Mouse (Mus musculus) kidney, embryonic 15.5 days (tissue): Measurements from ENCODE around the gene Sapcd1. TPM values are rescaled to one million over a fixed set of nuclear protein-coding genes. Genes with fewer than 3 reads are reported as not detected.

Experiments
- ATAC-seq: fragments of 200-750 bp; cut with Nextera tagmentation; replicated peaks from 2 replicates; pipeline ENCODE4 v1.8.0; 2017; ENCODE audit warnings: moderate TSS enrichment; ENCODE audit not compliant: low FRiP score
- H3K27ac ChIP-seq: fragments of 300-500 bp; sonication (generic); 2 replicates; pipeline ENCODE4 v1.5.1; 2015; ENCODE audit warnings: mild to moderate bottlenecking, inconsistent platforms
- H3K27me3 ChIP-seq: fragments of 300-500 bp; sonication (generic); 2 replicates; pipeline ENCODE4 v1.6.1; 2015; ENCODE audit warnings: inconsistent platforms
- H3K36me3 ChIP-seq: fragments of 300-500 bp; sonication (generic); 2 replicates; pipeline ENCODE4 v1.6.1; 2015; ENCODE audit warnings: inconsistent platforms
- H3K4me1 ChIP-seq: fragments of 300-500 bp; sonication (generic); 2 replicates; pipeline ENCODE4 v1.6.1; 2015; ENCODE audit warnings: inconsistent platforms
- H3K4me2 ChIP-seq: fragments of 300-500 bp; sonication (generic); 2 replicates; pipeline ENCODE4 v1.6.1; 2015; ENCODE audit warnings: moderate library complexity, mild to moderate bottlenecking, inconsistent platforms
- H3K4me3 ChIP-seq: fragments of 300-500 bp; sonication (generic); replicated peaks from 2 replicates; pipeline ENCODE4 v1.5.1; 2015; ENCODE audit warnings: mild to moderate bottlenecking, inconsistent platforms
- H3K9ac ChIP-seq: fragments of 300-500 bp; sonication (generic); 2 replicates; pipeline ENCODE4 v1.6.1; 2015; ENCODE audit warnings: mild to moderate bottlenecking, inconsistent platforms
- H3K9me3 ChIP-seq: fragments of 300-500 bp; sonication (generic); replicated peaks from 2 replicates; pipeline ENCODE4 v1.6.1; 2016; ENCODE audit warnings: inconsistent platforms
- WGBS: fragments of 180-500 bp; shearing (Covaris S2); methylation state at CpG from one replicate; pipeline ENCODE4 v1.1.7; 2015; ENCODE audit warnings: mixed read lengths; 5-methylcytosine and 5-hydroxymethylcytosine counted together
- polyA plus RNA-seq: library from polyadenylated mRNA; unstranded; fragments of >200 nt; fragmentation: Nextera tagmentation; extraction: Ambion mirVana; gene quantifications from 2 replicates; pipeline ENCODE4 v1.2.1, GENCODE M21; 2015

Sapcd1 gene
- polyA plus RNA-seq = 6.2 and 6.8 TPM in 2 replicates

GRCm38 (mm10) chr17:35027277-35028068 is at the start of gene Sapcd1:
TSS of gene Sapcd1 (minus strand) at chr17:35028016.
- H3K27me3 ChIP-seq = no peaks in the 10 kb centered on the region
- ATAC-seq = peak; percentile 34
- peak within 1 kb of the TSS; percentile 80 for H3K27ac ChIP-seq
- no peaks in the 10 kb centered on the region for H3K36me3 ChIP-seq
- peak within 1 kb of the TSS; percentile 28; the same call in 1 of the 2 replicates for H3K4me2 ChIP-seq
- no peaks in the 10 kb centered on the region for H3K9me3 ChIP-seq
- peaks cover 51% of the 10 kb centered on the region for H3K4me1 ChIP-seq
- 37% methylated on average over 13 of the region's 13 CpGs for WGBS
- H3K9ac ChIP-seq = no peak within 1 kb of the TSS
- H3K4me3 ChIP-seq = peak within 1 kb of the TSS; percentile 12; the same call in 1 of the 2 replicates

DNA sequence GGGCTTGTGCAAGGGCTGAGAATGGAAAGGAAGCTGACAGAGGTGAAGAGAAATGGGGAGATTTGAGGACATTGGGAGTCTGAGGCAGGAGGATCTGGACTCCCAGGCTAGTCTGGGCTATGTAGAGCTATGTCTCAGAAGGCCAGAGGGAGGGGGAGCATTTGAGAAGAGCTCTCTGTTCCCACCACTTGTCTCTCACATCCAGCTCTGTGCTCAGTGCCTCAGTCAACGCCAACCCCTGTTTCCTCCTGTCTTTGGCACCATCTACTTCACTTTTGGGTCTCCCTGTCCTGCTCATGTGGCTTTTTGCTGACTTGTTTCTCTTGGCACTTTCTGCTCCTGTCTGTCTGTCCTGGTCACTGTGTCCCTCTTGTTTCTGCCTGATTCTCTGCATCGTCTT is 49.5 kb upstream of the Sapcd1 start:
- Histone ChIP-seq H3K27ac (peak overlapping the region; percentile 79), H3K4me3 (peak overlapping the region; percentile 41), H3K4me1 (peaks cover 29% of the 10 kb centered on the region), H3K27me3 (no peaks in the 10 kb centered on the region), H3K36me3 (no peaks in the 10 kb centered on the region), H3K4me2 (peak overlapping the region; percentile 66), H3K9me3 (no peaks in the 10 kb centered on the region), H3K9ac (peak overlapping the region; percentile 51)
- 0 out of 2 replicates have a peak, but pooled peaks have one; percentile 35 for ATAC-seq
- WGBS = 7% methylated on average over 2 of the region's 2 CpGs

GRCm38 (mm10) chr17:35076507-35077176 is 48.8 kb upstream of the Sapcd1 start, which contains the start of gene Ly6g6e:
TSS of gene Ly6g6e (plus strand) at chr17:35076902.
- no peak for ATAC-seq
- H3K9ac ChIP-seq = peak within 1 kb of the TSS; percentile 51
- H3K9me3 ChIP-seq = no peaks in the 10 kb centered on the region
- no peaks in the 10 kb centered on the region for H3K27me3 ChIP-seq
- peak within 1 kb of the TSS; percentile 66 for H3K4me2 ChIP-seq
- no peaks in the 10 kb centered on the region for H3K36me3 ChIP-seq
- H3K4me3 ChIP-seq = peak within 1 kb of the TSS; percentile 41
- WGBS = 32% methylated on average over 10 of the region's 10 CpGs
- H3K4me1 ChIP-seq = peaks cover 34% of the 10 kb centered on the region
- peak within 1 kb of the TSS; percentile 79 for H3K27ac ChIP-seq

GRCm38 (mm10) chr17:35074097-35074496 is 46.3 kb upstream of the Sapcd1 start:
- Histone ChIP-seq H3K4me3 (no peak overlapping the region), H3K36me3 (no peaks in the 10 kb centered on the region), H3K9ac (no peak overlapping the region), H3K9me3 (no peaks in the 10 kb centered on the region), H3K27me3 (no peaks in the 10 kb centered on the region), H3K27ac (no peak overlapping the region), H3K4me2 (no peak overlapping the region), H3K4me1 (peaks cover 38% of the 10 kb centered on the region)
- ATAC-seq = no peak
- 37% methylated on average over 17 of the region's 17 CpGs for WGBS

DNA sequence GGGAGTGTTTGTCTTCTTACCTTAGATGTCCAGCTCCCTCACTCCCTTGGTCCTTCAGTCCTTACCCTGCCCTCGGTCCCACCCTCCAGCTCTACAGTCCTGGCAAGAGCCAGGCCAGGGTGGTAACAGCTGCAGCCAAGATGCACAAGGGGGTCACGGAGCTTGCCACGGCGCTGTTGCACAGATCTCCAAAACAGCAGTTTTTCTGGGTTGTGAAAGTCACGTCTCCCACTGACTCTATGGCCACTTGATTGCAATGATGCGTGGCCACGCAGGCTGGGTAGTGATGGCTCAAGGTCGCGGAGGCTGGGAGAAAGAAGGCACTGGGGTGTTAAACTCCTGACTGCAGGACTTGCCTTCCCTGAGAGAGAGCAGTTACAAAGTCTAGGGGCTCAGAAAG is 43.6 kb upstream of the Sapcd1 start:
- no peak for ATAC-seq
- H3K9ac ChIP-seq = no peak overlapping the region
- peaks cover 12% of the 10 kb centered on the region for H3K27me3 ChIP-seq
- H3K4me1 ChIP-seq = peaks cover 18% of the 10 kb centered on the region
- WGBS = 48% methylated on average over 9 of the region's 9 CpGs
- H3K4me2 ChIP-seq = no peak overlapping the region
- H3K4me3 ChIP-seq = no peak overlapping the region
- H3K36me3 ChIP-seq = no peaks in the 10 kb centered on the region
- H3K9me3 ChIP-seq = no peaks in the 10 kb centered on the region
- no peak overlapping the region for H3K27ac ChIP-seq

DNA sequence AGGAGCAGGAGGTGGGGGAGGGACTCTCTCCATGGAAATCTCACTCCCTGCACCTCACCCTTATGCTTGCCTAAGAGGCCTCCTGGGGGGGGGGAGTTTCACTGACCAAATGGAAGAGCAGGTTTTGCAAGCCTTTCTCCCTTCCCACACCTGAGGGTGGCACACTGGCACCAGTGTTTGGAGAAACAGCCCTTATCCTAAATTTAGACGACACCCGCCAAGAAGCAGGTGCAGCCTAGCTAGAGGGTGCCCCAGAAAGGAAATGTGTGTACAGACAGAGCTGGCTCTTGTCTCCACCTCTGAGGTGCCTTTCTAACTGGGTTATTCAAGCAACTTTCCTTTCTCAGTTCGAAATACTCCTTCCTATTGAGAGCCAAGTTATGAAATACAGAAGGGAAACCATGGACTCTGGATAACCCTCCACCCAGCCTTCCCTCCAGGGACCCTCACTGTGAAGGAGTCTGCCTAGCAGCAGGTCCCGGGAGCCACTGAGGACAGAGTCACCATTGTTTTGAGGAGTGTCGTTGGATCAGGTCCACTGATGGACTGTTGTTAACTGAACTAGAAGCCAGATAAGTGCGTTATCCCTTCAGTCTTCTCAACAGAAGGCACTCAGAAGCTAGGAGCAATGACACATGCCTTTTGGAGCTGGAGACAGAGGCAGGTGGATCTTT is 42.9 kb upstream of the Sapcd1 start:
- ATAC-seq = no peak
- peaks cover 19% of the 10 kb centered on the region for H3K4me1 ChIP-seq
- H3K9me3 ChIP-seq = no peaks in the 10 kb centered on the region
- peaks cover 19% of the 10 kb centered on the region for H3K27me3 ChIP-seq
- H3K27ac ChIP-seq = no peak overlapping the region
- H3K4me2 ChIP-seq = no peak overlapping the region
- no peak overlapping the region for H3K9ac ChIP-seq
- WGBS = 64% methylated on average over 6 of the region's 6 CpGs
- no peaks in the 10 kb centered on the region for H3K36me3 ChIP-seq
- H3K4me3 ChIP-seq = no peak overlapping the region

GRCm38 (mm10) chr17:35068213-35068914 is 40.5 kb upstream of the Sapcd1 start:
- ATAC-seq = no peak
- Histone ChIP-seq H3K4me1 (peaks cover 38% of the 10 kb centered on the region), H3K9me3 (no peaks in the 10 kb centered on the region), H3K9ac (no peak overlapping the region), H3K27me3 (peaks cover 22% of the 10 kb centered on the region), H3K36me3 (peaks cover 2% of the 10 kb centered on the region), H3K27ac (no peak overlapping the region), H3K4me3 (no peak overlapping the region), H3K4me2 (no peak overlapping the region)
- 77% methylated on average over 17 of the region's 17 CpGs for WGBS

DNA sequence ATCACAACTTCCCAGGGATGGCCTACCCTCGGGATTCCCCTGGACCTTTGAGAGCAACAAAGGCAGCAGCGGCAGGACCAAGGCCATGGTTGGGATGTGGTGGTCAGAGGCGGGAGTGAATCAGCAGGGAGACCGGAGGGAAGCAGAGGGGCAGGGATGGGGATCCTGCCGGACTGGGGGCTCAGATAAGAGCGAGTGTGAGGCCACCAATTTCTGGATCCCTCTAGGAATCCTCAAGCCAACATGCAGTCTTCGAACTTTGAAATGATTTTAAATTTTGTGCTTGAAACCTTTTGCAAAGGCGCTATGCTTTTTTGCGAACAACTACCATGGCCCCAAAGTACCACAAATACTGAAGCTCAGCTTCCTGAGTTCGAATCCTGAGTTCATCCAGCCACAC is 38.3 kb upstream of the Sapcd1 start, which contains the start of gene Mpig6b:
Mpig6b (minus strand) TSS at position 101 of the 400 bp plus-strand sequence.
- Histone ChIP-seq H3K9ac (peak within 1 kb of the TSS; percentile 40), H3K4me1 (peaks cover 38% of the 10 kb centered on the region), H3K4me3 (peak within 1 kb of the TSS; percentile 37), H3K36me3 (peaks cover 25% of the 10 kb centered on the region), H3K27ac (peak within 1 kb of the TSS; percentile 78), H3K4me2 (peak within 1 kb of the TSS; percentile 76), H3K27me3 (peaks cover 22% of the 10 kb centered on the region), H3K9me3 (no peaks in the 10 kb centered on the region)
- WGBS = 51% methylated on average over 10 of the region's 10 CpGs
- ATAC-seq = no peak

DNA sequence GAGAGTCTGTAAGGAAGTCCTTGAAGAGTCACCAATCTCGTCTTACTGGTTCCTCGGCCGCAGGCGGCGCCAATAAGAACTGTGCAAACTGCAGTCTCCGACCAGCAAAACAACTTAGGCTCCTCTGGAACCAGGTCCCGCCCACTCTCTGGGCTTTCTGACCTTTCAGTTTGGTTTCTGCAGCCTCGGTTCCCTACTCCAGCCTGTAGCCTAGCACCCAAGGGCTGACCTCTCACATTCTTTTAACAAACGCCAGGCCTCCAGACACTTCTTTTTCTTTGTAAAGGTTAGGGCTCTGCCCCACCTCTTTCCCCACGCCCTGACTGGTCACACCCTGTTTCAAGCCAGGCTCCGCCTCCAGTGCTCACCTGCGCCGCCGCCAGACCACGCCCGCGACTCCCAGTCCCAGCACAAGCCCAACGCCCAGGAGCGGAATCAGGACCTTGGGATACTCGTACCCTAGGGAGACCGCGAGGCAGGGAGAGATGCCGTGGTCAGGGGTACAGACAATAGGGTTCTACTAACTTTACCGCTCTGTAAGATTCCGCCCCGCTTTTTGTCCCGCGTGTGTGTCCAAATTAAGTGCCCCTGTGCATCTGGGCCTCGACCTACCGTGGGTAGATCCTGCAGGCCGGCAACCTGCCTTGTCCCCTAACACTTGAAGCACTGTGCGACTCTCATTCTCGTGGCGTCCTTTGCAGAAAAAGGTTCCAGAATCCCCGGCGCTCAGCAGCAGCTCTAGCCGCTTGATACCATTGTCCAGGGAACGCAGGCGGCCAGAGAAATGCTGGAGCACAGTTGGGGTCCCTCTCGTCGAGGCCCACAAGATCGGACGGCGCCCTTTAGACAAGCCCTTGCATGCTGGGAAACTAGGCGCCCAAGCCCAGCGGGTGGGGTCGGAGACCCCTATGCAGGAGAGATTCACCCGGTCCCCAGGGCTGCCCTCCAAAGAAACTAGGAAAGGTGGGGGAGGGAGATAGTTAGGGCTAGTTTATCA is 37.4 kb upstream of the Sapcd1 start, which contains the start of gene Ly6g6c:
Ly6g6c (plus strand) TSS at position 438 of the 997 bp plus-strand sequence.
- H3K4me3 ChIP-seq = peak within 1 kb of the TSS; percentile 37
- peak within 1 kb of the TSS; percentile 40 for H3K9ac ChIP-seq
- peak within 1 kb of the TSS; percentile 76 for H3K4me2 ChIP-seq
- ATAC-seq = peak; percentile 72
- no peaks in the 10 kb centered on the region for H3K9me3 ChIP-seq
- 2% methylated on average over 48 of the region's 48 CpGs for WGBS
- peaks cover 43% of the 10 kb centered on the region for H3K4me1 ChIP-seq
- peaks cover 22% of the 10 kb centered on the region for H3K27me3 ChIP-seq
- peak within 1 kb of the TSS; percentile 78 for H3K27ac ChIP-seq
- H3K36me3 ChIP-seq = peaks cover 30% of the 10 kb centered on the region

DNA sequence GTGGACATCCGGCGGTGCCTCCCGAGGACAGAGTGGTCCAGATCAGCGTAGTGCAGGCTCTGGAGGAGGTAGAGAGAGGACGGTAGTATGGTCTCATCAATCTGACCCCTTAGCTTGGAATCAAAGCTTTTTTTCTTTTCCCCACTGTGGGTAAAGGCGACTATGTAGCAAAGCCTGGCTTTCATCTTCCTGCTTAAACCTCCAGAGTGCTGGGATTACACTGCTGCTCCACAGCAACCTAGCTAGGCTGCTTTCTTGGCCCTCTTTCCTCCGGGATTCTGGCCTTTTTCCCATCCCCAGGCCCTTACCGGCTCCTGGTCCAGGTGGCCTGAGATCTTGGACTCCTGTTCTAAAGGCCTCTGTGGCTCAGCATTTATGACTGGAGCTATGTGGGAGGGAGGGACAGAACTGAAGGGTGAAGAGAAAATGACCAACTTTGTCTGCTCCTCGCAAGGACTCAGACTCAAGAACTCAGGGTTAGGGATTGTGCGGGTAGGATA is 36.6 kb upstream of the Sapcd1 start:
- H3K27ac ChIP-seq = peak overlapping the region; percentile 78
- peaks cover 48% of the 10 kb centered on the region for H3K4me1 ChIP-seq
- no peak for ATAC-seq
- peak overlapping the region; percentile 37 for H3K4me3 ChIP-seq
- H3K9ac ChIP-seq = no peak overlapping the region
- peaks cover 30% of the 10 kb centered on the region for H3K36me3 ChIP-seq
- WGBS = 33% methylated on average over 10 of the region's 10 CpGs
- H3K4me2 ChIP-seq = peak overlapping the region; percentile 76
- H3K27me3 ChIP-seq = peaks cover 22% of the 10 kb centered on the region
- no peaks in the 10 kb centered on the region for H3K9me3 ChIP-seq
